Mouse (Mus musculus) embryonic facial prominence, embryonic 11.5 days (tissue): Measurements from ENCODE around the gene Tns3. TPM values are rescaled to one million over a fixed set of nuclear protein-coding genes. Genes with fewer than 3 reads are reported as not detected.

ENCODE experiments used
- ATAC-seq: fragments of 200-750 bp; cut with Nextera tagmentation; replicated peaks from 2 replicates; pipeline ENCODE4 v1.8.0; 2017; ENCODE audit warnings: low read depth; ENCODE audit not compliant: insufficient number of reproducible peaks, low FRiP score, low TSS enrichment
- DNase-seq: peaks from one replicate; pipeline ENCODE4 v3.0.0-alpha.2; 2015; ENCODE audit warnings: low spot score
- H3K27ac ChIP-seq: fragments of 300-500 bp; sonication (generic); replicated peaks from 2 replicates; pipeline ENCODE4 v1.5.1; 2014; ENCODE audit warnings: mild to moderate bottlenecking, low read depth, low read length, control low read depth
- H3K27me3 ChIP-seq: fragments of 300-500 bp; sonication (generic); 2 replicates; pipeline ENCODE4 v1.6.1; 2014; ENCODE audit warnings: mild to moderate bottlenecking, low read length, moderate library complexity, mixed read lengths; ENCODE audit not compliant: control insufficient read depth, insufficient read depth
- H3K36me3 ChIP-seq: fragments of 300-500 bp; sonication (generic); replicated peaks from 2 replicates; pipeline ENCODE4 v1.6.1; 2014; ENCODE audit warnings: low read depth, mild to moderate bottlenecking, low read length, moderate library complexity, mixed read lengths; ENCODE audit not compliant: control insufficient read depth, insufficient read depth
- H3K4me1 ChIP-seq: fragments of 300-500 bp; sonication (generic); 2 replicates; pipeline ENCODE4 v1.6.1; 2014; ENCODE audit warnings: low read length, mixed read lengths; ENCODE audit not compliant: control insufficient read depth, insufficient read depth
- H3K4me2 ChIP-seq: fragments of 300-500 bp; sonication (generic); 2 replicates; pipeline ENCODE4 v1.6.1; 2014; ENCODE audit warnings: low read depth, mild to moderate bottlenecking, control low read depth, low read length, moderate library complexity
- H3K4me3 ChIP-seq: fragments of 300-500 bp; sonication (generic); 2 replicates; pipeline ENCODE4 v1.5.1; 2014; ENCODE audit warnings: low read depth, low read length, control low read depth
- H3K9ac ChIP-seq: fragments of 300-500 bp; sonication (generic); replicated peaks from 2 replicates; pipeline ENCODE4 v1.6.1; 2014; ENCODE audit warnings: mild to moderate bottlenecking, control low read depth, low read length
- H3K9me3 ChIP-seq: fragments of 300-500 bp; sonication (generic); replicated peaks from 2 replicates; pipeline ENCODE4 v1.6.1; 2016; ENCODE audit warnings: mild to moderate bottlenecking, low read length, inconsistent platforms, mixed read lengths; ENCODE audit not compliant: control insufficient read depth
- WGBS: fragments of 180-500 bp; shearing (Covaris S2); extraction: QIAGEN DNeasy Blood & Tissue Kit; methylation state at CpG from one replicate; pipeline ENCODE4 v1.1.7; 2014; 5-methylcytosine and 5-hydroxymethylcytosine counted together
- polyA plus RNA-seq: library from polyadenylated mRNA; unstranded; fragments of >200 nt; fragmentation: Nextera tagmentation; extraction: Ambion mirVana; gene quantifications from 2 replicates; pipeline ENCODE4 v1.2.1, GENCODE M21; 2014

Tns3 gene
- polyA plus RNA-seq, 1 experiment from 2014 or later: 14.9 TPM

DNA sequence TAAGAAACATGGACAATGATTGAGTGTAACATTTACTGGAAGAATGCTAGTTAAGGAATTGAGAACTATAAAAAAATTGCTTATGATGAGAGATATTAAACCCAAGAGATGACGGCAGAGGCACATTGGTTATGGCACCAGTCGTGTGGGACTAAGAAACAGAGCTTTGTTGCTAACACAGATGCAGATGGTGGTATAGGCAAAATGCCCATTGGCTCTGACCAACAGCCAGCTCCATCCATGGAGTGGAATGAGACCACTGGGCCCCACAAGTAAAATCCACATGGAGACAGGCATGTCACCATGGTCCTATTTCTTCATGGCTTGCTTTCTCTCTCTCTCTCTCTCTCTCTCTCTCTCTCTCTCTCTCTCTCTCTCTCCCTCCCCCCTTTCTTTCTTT lies 223.6 kb downstream of the Tns3 start:
- 92% methylated on average over 2 of the region's 2 CpGs for WGBS
- Histone ChIP-seq H3K27ac (no peak overlapping the region), H3K4me3 (no peak overlapping the region), H3K27me3 (no peaks in the 10 kb centered on the region), H3K9ac (no peak overlapping the region), H3K4me1 (no peaks in the 10 kb centered on the region; the same call in 1 of the 2 replicates), H3K4me2 (no peak overlapping the region), H3K36me3 (no peaks in the 10 kb centered on the region; the same call in none of the 2 replicates), H3K9me3 (no peaks in the 10 kb centered on the region)
- DNase-seq: no peak
- no peak for ATAC-seq

DNA sequence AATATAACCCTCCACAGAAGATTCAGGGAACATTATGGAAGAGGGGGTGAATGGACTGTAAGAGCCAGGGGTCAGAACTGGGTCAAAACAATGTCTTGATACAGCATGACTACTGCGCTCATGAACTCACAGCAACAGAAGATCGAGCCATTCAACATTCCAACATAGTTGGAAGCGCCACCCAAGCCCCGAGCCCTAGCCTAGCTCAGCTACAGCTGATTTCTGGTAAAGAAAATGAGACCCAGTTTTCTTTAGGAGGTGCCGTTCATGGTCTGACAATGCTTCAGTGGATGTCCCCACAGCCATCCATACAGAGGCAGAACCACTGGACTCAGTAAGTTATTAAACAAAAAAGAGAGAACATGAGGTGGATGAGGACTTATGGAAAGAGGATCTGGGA lies 224.1 kb downstream of the Tns3 start:
- Histone ChIP-seq H3K27me3 (no peaks in the 10 kb centered on the region), H3K4me2 (no peak overlapping the region), H3K27ac (no peak overlapping the region), H3K9ac (no peak overlapping the region), H3K4me1 (no peaks in the 10 kb centered on the region; the same call in 1 of the 2 replicates), H3K4me3 (no peak overlapping the region), H3K36me3 (peaks cover 3% of the 10 kb centered on the region), H3K9me3 (no peaks in the 10 kb centered on the region)
- ATAC-seq (no peak), DNase-seq (no peak)
- 92% methylated on average over 5 of the region's 5 CpGs for WGBS

DNA sequence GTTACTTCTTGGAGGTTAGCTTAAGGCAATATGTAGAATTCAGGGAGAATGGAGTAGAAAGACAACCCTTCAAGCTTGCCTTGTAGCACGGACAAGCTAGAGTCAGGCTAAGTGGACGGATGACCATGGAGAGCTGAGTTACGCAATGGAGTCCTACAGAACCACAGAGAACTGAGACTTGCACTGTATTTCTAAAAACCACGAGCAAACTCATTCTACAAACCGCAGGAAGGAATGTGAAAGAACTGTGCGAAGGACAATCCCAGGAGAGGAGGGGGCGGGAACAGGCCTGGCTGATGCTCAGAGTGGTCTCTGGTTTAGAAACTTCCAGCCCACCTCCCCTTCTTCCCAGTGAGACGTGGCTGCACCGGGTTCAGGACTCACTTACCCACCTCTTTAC lies 225.3 kb downstream of the Tns3 start:
- WGBS: 87% methylated on average over 9 of the region's 9 CpGs
- H3K9me3 ChIP-seq: no peaks in the 10 kb centered on the region
- H3K36me3 ChIP-seq: peaks cover 11% of the 10 kb centered on the region
- ATAC-seq: no peak
- H3K4me3 ChIP-seq: no peak overlapping the region
- DNase-seq: no peak
- no peak overlapping the region for H3K9ac ChIP-seq
- no peak overlapping the region for H3K4me2 ChIP-seq
- no peaks in the 10 kb centered on the region; the same call in 1 of the 2 replicates for H3K4me1 ChIP-seq
- no peak overlapping the region for H3K27ac ChIP-seq
- H3K27me3 ChIP-seq: no peaks in the 10 kb centered on the region

DNA sequence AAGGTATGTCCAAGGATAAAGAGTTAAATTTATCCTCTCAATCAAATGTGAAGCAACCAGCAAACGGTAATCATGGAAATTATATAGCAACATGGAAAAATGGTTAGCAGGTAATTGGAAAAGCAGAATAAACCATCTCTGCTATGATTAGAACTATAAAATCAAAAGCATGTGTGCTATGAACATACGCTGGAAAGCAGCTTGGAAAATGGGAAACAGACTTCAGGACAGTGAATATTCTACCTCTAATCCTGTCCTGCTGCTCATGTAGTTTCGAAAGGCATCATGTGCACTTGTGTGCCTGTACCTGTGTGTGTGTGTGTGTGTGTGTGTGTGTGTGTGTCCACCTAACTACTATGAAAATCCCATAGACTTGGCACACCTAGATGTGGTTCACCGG lies 226.1 kb downstream of the Tns3 start:
- H3K4me1 ChIP-seq: no peaks in the 10 kb centered on the region; the same call in 1 of the 2 replicates
- H3K9me3 ChIP-seq: no peaks in the 10 kb centered on the region
- ATAC-seq (0 out of 2 replicates have a peak, but pooled peaks have one; percentile 49), DNase-seq (peak; percentile 63)
- H3K27me3 ChIP-seq: no peaks in the 10 kb centered on the region
- no peak overlapping the region for H3K27ac ChIP-seq
- H3K9ac ChIP-seq: no peak overlapping the region
- no peak overlapping the region for H3K4me3 ChIP-seq
- no peak overlapping the region for H3K4me2 ChIP-seq
- peaks cover 14% of the 10 kb centered on the region for H3K36me3 ChIP-seq
- WGBS: 71% methylated on average over 4 of the region's 4 CpGs

DNA sequence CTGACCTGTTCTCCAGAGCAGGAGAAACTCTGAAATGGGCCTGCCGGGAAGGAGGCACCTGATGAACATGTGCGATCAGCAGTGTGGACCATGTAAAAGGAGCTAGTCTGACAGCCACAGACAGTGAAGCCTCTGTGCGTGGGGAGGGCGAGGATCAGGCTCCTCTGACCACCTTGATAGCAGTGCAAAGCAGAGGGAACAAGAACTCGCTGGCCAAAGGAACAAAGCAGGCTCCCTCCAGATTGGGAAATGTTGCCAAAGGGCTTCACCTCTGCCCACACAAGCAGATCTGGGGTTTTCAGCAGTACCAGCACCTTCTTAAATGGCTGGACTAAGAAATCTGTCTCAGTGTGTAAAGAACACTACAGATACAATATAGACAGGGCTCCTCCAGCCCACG lies 229.2 kb downstream of the Tns3 start:
- H3K9ac ChIP-seq: no peak overlapping the region
- ATAC-seq: no peak
- no peak overlapping the region for H3K4me2 ChIP-seq
- no peak overlapping the region for H3K27ac ChIP-seq
- no peaks in the 10 kb centered on the region; the same call in 1 of the 2 replicates for H3K4me1 ChIP-seq
- H3K36me3 ChIP-seq: peaks cover 14% of the 10 kb centered on the region
- DNase-seq: no peak
- no peaks in the 10 kb centered on the region for H3K27me3 ChIP-seq
- H3K9me3 ChIP-seq: no peaks in the 10 kb centered on the region
- H3K4me3 ChIP-seq: no peak overlapping the region
- WGBS: 93% methylated on average over 6 of the region's 6 CpGs

DNA sequence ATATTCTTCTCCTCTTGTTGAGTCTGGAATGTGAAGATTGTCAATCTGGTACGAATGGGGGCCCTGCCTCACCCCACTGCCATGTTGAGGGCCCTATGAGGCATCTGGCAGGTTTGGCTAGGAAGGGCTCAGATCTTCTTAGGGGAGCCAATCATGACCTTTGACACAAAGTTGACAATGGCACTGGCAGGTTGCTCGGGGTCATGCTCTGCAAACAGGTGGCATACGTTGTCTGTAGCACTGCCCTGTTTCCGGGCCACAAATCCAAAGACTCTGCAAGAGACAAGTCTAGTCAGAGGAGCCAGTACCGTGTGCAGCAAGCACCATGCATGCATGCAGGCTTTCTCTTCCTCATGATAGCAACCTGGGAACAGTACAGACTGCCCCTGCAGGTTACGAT lies 230.0 kb downstream of the Tns3 start:
- H3K36me3 ChIP-seq: peaks cover 14% of the 10 kb centered on the region

DNA sequence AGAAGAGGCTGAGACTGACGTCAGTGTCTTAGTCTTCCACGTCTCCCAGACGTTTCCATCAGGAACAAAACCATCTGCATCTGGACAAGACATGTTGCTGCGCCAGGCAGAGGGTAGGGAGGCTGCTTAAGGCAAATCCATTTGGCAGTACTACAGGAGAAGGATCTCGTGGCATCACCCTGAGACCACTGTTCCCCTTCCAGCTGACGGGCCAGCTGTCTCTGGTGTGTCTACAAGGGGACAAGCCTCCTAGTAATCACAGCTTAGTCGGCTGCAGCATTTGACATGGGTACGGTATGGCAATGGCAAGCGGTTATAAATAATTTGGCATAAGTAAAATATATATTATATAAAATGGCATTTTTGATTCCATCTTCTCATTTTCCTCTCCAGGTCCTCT lies 230.9 kb downstream of the Tns3 start:
- ATAC-seq (no peak), DNase-seq (no peak)
- Histone ChIP-seq H3K4me1 (no peaks in the 10 kb centered on the region), H3K9ac (no peak overlapping the region), H3K27ac (no peak overlapping the region), H3K27me3 (no peaks in the 10 kb centered on the region), H3K9me3 (no peaks in the 10 kb centered on the region), H3K4me2 (no peak overlapping the region), H3K4me3 (no peak overlapping the region), H3K36me3 (peaks cover 14% of the 10 kb centered on the region)
- 92% methylated on average over 9 of the region's 9 CpGs for WGBS

More for the DNA sequence above, 230.0 kb downstream of the Tns3 start:
- Histone ChIP-seq H3K9ac (no peak overlapping the region), H3K4me1 (no peaks in the 10 kb centered on the region; the same call in 1 of the 2 replicates), H3K9me3 (no peaks in the 10 kb centered on the region), H3K27ac (no peak overlapping the region), H3K27me3 (no peaks in the 10 kb centered on the region), H3K4me3 (no peak overlapping the region), H3K4me2 (no peak overlapping the region)
- no peak for ATAC-seq
- 88% methylated on average over 6 of the region's 6 CpGs for WGBS
- no peak for DNase-seq

DNA sequence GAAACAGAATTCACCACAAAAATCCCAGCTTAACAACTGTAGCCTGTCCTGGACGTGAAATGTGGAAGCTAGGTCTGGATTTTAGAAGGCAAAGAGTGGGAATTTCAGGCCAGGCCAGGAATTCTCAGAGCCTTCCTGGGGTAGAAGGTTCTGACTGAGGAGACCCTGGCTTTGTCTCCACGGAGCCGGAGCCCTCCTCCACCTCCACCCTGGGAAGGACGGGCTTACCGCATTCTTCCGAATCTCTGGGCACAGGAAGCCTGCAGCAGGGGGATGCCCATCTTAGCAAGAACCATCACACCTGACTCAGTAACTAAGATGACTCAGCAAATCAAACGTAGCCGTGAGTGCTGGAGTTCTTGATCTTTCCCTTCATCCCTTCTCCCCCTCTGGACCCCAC lies 231.4 kb downstream of the Tns3 start:
- Histone ChIP-seq H3K36me3 (peaks cover 14% of the 10 kb centered on the region), H3K4me2 (no peak overlapping the region), H3K4me3 (no peak overlapping the region), H3K9ac (no peak overlapping the region), H3K27ac (no peak overlapping the region), H3K9me3 (no peaks in the 10 kb centered on the region), H3K4me1 (no peaks in the 10 kb centered on the region), H3K27me3 (no peaks in the 10 kb centered on the region)
- ATAC-seq (no peak), DNase-seq (no peak)
- WGBS: 84% methylated on average over 8 of the region's 8 CpGs
